36 mouse cellular contexts compared by ENCODE assay signal in the genomic region with DNA sequence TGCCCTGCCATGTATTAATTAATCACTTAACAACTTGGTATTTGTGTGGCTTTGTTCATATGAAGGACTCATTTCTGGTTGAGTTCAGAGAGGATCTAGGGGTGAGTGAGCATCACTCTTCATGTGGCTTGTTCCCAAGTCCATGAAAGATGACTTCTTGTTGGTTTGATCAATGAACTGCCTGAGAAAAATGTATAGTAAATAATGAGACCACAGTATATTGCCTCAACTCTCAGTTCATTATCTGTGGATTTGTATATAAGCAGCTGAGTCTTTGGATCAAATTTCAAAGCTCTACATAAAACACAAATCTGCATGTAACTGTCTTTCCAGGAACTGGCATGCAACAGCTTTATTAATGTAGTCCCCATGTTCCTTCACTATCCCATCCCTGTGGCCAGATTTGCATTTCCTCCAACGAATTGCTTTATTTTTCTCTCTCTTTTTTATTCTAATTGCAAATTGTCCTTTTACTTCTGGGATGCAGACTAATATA.
"Had no signal": no experiment of that assay in that cellular context is flagged by ENCODE, and none has a peak within 500 bp of the region (broad histone marks: within the 10 kb centered on the region; RNA-seq: fewer than 3 reads in every experiment).

No protein-coding gene starts in this region.

- DNase-seq: heart, adult 18-20 months; heart, adult 2 months; heart, postnatal 10 days; heart, postnatal 14 days; heart, postnatal 36 days; heart, postnatal 4 days; kidney, adult 11 months; kidney, adult 18-20 months; kidney, adult 2 months; kidney, adult 8-10 months; kidney, adult 9 months; kidney, postnatal 10 days; kidney, postnatal 14 days; kidney, postnatal 25 days; kidney, postnatal 36 days; kidney, postnatal 4 days; layer of hippocampus, adult 9-11 months had no signal

- H3K4me1 ChIP-seq: heart, embryonic 10.5 days; heart, embryonic 12.5 days; heart, embryonic 13.5 days; heart, embryonic 15.5 days; hindbrain, embryonic 10.5 days; hindbrain, embryonic 12.5 days; hindbrain, embryonic 13.5 days; hindbrain, embryonic 15.5 days; intestine, embryonic 15.5 days; kidney, embryonic 15.5 days had no signal

- H3K27ac ChIP-seq: heart, adult 2 months; heart, embryonic 10.5 days; heart, embryonic 13.5 days; heart, embryonic 15.5 days; hindbrain, embryonic 10.5 days; hindbrain, embryonic 12.5 days; hindbrain, embryonic 13.5 days; hindbrain, embryonic 14.5 days; hindbrain, embryonic 15.5 days; hindbrain, postnatal 0 days; intestine, embryonic 15.5 days; kidney, embryonic 15.5 days; kidney, postnatal 0 days; layer of hippocampus, adult 2 months had no signal

- H3K4me2 ChIP-seq: heart, embryonic 11.5 days; heart, embryonic 12.5 days; heart, embryonic 13.5 days; heart, embryonic 15.5 days; hindbrain, embryonic 12.5 days; hindbrain, embryonic 13.5 days; hindbrain, embryonic 14.5 days; hindbrain, embryonic 15.5 days; intestine, embryonic 15.5 days; kidney, embryonic 15.5 days had no signal

- H3K9me3 ChIP-seq: heart, embryonic 10.5 days; heart, embryonic 13.5 days; heart, embryonic 15.5 days; hindbrain, embryonic 10.5 days; hindbrain, embryonic 12.5 days; hindbrain, embryonic 13.5 days; hindbrain, embryonic 15.5 days; intestine, embryonic 15.5 days; kidney, embryonic 15.5 days had no signal

- H3K4me3 ChIP-seq: heart, adult 2 months; heart, embryonic 10.5 days; heart, embryonic 12.5 days; heart, embryonic 13.5 days; heart, embryonic 15.5 days; hindbrain, embryonic 10.5 days; hindbrain, embryonic 12.5 days; hindbrain, embryonic 13.5 days; hindbrain, embryonic 15.5 days; intestine, embryonic 15.5 days; kidney, embryonic 15.5 days; layer of hippocampus, adult 2 months had no signal

- ATAC-seq: hindbrain, embryonic 16.5 days; hindbrain, postnatal 0 days; inflammation-experienced regulatory T-cells, adult 6 months; intestine, embryonic 15.5 days; intestine, embryonic 16.5 days; intestine, postnatal 0 days had no signal

- H3K9ac ChIP-seq: heart, embryonic 12.5 days; heart, embryonic 13.5 days; heart, embryonic 15.5 days; hindbrain, embryonic 12.5 days; hindbrain, embryonic 13.5 days; hindbrain, embryonic 14.5 days; hindbrain, embryonic 15.5 days; intestine, embryonic 15.5 days; kidney, embryonic 15.5 days had no signal

- H3K27me3 ChIP-seq: heart, embryonic 12.5 days; heart, embryonic 13.5 days; heart, embryonic 15.5 days; hindbrain, embryonic 12.5 days; hindbrain, embryonic 13.5 days; hindbrain, embryonic 15.5 days; intestine, embryonic 15.5 days; kidney, embryonic 15.5 days had no signal

- H3K36me3 ChIP-seq: heart, embryonic 10.5 days; heart, embryonic 12.5 days; heart, embryonic 13.5 days; heart, embryonic 15.5 days; hindbrain, embryonic 10.5 days; hindbrain, embryonic 12.5 days; hindbrain, embryonic 13.5 days; hindbrain, embryonic 15.5 days; intestine, embryonic 15.5 days; kidney, embryonic 15.5 days had no signal
